Mouse (Mus musculus) skeletal muscle tissue, adult 2 months (tissue): ENCODE data around the gene Fancf.

Experiments
- DNase-seq: peaks from one replicate; pipeline ENCODE4 v3.0.0-alpha.2; 2012; ENCODE audit warnings: low read depth, low spot score

Fancf gene

GRCm38 (mm10) chr7:51850877-51851276, 11.2 kb downstream of the Fancf start:
- DNase-seq: no peak

DNA sequence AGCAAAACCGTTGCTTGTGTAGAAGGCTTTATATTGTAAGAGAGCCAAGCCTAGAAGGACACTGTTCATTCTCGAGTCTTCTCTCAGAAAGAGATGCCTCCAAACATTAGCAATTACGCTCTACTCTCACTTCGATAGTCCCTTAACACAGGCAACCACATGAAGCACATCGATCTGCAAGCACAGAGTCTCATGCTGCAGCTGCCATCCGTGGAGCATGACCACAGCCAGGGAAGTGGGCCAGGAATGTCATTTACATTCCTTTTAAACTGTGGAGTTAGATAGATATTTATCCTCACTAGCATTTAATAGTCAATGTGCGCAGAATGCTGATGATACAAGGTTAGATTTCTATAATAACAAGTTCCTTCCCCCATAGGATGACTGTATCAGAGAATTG, 21.6 kb downstream of the Fancf start:
- DNase-seq: no peak

DNA sequence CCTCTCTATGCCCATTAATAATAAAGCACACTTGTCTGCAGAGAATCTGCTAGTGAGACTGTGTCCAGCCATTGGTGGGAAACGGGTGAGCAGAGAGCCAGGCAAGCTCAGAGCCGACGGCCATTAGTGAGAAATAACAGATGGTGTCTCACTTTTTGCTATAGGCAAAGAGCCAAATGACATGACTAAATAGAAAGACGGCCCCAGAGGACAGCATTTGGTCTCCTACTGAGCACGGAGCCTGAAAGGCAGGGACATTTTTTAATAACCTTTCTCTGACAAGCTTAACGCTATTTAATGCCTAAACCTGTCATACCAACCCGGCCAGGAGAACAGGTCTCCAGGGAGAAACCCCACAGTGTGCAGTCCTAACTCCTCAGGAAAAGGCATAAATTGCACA, 30.1 kb downstream of the Fancf start:
- peak; percentile 13 for DNase-seq

GRCm38 (mm10) chr7:51823562-51824338, 38.3 kb downstream of the Fancf start:
- DNase-seq: no peak

DNA sequence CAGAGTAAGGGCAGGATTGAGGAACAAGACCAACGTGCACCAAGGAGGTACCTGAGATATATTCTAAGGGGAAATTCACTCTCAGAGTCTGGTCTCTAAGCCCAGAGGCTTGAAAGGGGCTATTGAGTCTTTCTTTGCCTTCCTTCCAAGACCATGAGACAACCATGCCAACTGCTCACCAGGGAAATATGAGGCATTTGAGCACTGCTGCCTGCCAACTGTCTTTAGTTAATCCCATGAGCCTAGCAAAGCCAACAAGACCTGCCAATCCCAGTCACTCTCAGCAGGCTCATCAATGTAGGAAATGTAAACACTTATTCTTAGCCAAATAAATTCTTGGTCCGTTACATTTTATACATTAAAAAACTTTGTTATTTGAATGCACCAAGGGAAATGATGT, 40.6 kb downstream of the Fancf start:
- DNase-seq: no peak

DNA sequence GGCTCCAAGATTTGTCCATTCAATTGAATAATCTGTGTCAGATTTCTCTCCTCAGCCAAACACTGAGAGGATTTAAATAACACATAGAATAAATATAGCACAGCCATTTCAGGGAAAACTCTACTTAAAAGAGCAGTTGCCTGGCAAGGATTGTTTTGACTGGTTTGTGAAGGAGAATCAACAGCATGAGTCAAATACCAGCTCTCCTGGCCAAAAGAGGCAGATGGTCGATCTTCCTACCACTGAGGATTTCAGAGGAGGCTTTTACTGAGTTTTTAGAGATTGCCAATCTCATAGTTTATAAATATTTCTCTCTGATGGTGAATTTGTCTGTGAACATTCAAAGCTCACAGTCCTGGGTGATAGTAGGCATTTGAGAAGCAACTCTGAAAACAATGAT, 42.2 kb downstream of the Fancf start:
- no peak for DNase-seq

DNA sequence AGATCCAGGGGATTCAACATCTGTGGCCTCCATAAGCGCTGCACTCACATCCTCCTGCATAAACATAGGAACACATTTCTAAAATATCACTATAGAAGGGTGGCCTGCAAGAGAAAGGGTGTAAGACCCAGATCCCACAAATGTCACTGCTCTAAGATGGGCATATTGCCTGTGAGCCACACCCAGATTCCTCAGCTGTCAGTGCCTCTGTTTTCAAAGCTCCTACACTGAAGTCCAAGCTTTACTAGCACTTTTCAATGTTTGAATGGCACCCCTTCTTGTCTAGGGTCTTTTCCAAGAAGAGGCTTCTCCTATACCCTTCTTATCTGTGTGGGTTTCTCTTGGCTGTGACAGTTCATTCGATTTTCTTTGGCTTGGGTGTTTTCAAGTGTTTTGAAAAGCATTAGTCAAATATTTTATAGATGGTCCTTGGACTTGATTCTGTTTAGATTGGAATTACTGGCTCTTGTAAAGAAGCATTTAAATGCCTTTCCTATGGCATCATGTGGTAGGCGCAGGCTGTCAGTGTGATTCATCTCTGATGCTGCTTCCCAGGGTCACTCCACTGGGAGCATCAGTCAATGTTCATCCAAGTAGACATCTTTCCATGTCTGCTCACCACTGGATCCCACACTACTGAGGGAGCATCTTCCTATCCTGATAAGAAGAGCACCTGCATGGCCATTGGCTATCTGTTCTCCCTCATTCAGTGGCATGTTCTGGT, 43.7 kb downstream of the Fancf start:
- DNase-seq: no peak

- no peak for DNase-seq
These were observed 45.7 kb downstream of the Fancf start for GRCm38 (mm10) chr7:51816283-51816839.

- no peak for DNase-seq
These were observed 46.4 kb downstream of the Fancf start for GRCm38 (mm10) chr7:51815473-51816282.
